Mouse (Mus musculus): ENCODE measurements around the gene Mef2a.

Gene Mef2a

DNA sequence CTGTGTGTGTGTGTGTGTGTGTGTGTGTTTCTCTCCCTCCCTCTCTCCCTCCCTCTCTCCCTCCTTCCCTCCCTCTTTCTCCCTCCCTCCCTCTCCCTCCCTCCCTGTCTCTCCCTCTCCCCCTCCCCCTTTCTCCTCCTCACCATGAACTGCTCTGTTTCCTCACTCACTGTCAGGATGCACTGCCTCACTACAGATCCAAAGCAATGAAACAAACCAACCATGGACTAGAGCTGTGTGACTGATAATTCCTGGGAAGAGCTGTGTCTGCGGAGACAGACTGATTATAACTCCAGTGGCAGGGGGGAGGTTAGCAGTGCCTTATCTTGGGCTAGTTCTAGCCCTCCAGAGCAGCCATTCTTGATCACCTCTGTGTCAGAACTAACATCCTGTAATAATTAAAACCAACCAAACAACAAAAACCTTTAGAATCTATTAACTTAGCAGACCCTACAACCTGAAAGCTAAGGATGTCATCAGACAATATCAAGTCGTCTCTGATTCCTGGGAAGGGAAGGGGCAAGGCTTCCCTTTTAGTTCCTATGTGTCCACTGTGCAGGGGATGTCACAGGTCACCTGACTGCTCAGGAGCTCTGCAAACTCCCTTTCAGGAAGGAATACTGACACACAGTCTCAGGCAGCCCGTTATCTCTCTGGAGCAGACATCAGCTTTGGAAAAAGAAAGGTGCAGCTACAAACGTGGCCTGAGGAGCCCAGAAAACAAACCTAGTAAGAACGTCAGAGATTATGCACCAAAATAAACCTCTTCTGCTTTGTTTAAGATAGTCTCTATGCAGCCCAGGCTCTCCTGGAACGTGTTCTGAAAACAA, 162.4 kb downstream of the Mef2a start:
- no peak for DNase-seq (ENCODE audit: low spot score in 2 of 2)

DNA sequence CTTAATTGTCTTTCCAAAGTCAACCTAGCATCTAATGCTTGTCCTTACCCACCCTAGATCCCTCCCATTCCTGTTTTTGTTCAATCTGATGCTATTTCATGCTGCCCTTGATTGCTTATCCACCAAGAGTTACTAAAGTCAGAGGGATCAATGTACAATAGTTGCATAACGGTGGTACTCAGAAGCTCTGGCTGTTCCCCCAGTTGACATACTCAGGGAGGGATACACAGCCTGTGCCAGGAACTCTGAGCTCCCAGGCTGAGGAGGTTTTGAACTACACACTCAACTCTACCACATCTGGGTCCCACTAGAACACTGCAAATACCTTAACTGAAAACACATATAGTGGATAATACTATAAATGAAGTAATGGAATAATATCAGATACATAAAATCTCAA, 164.3 kb downstream of the Mef2a start:
- DNase-seq (ENCODE audit: low spot score in 2 of 2) = no peak

DNA sequence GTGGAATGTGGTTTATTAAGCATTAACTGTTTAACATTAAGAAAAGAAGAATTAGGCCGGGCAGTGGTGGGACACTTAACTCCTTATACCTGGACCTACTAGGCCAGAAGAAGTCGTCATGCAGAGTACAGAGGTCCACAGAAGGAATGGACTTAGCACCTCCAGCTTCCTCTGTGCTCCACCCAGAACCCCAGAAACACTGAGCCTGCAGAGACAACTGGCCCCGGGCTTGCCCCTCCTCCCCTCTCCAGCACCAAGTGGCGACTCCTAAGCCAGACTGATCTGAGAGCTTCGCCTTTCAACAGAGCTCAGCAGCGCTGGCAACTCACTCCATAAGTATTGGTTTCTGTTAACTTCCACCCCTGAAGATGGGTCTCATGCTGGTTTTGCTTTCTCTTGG, 165.0 kb downstream of the Mef2a start:
- DNase-seq (ENCODE audit: low spot score in 2 of 2) = no peak

DNA sequence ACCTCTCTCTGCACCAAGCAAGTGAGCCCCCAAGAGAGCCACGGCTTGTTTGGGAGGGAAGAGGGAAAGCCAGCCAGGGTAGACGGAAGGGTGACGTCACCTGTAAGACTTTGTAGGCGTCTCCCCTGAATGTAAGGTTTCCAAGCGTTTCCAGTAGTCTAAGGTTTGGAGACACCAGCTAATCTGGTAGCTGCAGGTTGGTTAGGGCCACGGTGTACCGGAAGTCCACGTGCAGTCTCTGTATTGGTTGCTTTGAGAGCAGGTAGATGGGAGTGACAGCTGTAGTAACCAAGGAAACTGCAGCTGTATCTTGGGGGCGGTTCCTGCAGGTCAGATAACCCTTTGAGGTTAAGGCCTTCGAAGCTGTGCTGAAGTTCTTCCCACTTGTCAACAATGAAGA, 166.2 kb downstream of the Mef2a start:
- no peak for DNase-seq (ENCODE audit: low spot score in 2 of 2)

DNA sequence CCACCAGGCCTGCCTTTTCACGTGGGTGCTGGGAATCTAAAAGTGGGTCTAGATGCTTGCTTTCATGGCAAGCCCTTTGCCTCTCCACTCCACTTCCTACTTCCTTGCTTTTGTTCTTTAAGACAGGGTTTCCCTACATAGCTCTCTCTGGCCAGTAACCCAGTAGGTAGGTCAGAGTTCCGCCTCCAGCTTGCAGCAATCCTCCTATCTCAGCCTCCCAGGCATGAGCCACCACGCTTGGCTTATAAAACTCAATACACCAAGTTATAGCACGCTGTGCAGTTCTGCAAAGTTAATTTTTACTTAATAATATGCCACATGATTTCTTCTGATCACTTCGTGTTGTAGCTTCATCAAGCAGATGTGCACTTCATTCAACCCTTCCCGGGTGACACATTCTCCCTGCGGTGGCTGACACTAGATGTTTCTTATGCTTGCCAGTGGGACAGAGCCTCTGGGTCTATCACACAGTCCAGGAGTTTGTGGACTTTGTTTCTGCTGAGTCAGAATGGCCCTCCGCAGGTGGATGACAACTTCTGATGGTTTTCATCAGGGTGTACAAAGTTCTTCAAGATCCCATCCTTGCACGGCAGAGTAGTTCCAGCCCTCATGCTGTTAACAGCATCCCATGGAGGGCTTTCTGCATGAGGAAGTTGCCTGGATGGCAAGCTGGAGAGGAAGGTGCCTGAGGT, 166.8 kb downstream of the Mef2a start:
- no peak for DNase-seq (ENCODE audit: low spot score in 2 of 2)

DNA sequence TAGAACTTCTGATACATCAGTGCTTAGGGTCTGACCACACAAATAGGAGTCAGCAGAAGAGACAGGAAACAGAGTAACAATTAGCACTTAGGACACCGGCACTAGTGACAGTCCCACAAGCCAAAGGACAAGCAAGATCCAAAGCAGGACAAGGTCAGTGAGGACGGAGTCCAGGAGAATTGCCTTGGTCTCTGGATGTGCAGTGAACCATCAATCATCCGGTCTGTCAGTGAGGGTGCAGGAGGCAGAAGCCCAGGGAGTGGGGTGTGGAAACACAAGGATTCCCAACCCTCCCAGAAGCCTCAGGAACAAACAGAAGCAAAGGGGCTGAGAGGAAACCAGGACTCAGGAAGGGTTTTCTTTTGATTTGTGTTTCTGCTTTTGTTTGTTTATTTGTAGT, 169.0 kb downstream of the Mef2a start:
- no peak for DNase-seq (ENCODE audit: low spot score in 2 of 2)

DNA sequence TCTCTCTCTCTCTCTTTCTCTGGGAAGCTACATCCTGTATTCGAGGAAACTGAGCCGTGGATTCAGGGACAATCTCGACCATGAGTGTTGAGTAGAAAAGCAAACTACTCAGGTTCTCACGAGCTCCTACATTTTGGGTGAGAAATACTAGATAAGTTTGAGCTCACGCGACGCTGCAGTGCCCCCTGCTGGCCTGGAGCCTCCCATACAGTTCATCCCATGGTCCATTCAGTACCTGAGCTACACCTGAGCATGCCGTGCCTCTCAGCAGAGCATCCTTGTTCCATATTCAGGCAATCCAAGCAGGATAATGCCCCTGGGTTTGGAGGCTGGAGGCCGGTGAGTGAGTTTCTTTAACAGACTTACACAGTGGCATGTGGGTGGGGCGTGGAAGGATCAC, 173.2 kb downstream of the Mef2a start:
- peak in 1 of 2 experiments; percentile 18 for DNase-seq (ENCODE audit: low spot score in 2 of 2)

DNA sequence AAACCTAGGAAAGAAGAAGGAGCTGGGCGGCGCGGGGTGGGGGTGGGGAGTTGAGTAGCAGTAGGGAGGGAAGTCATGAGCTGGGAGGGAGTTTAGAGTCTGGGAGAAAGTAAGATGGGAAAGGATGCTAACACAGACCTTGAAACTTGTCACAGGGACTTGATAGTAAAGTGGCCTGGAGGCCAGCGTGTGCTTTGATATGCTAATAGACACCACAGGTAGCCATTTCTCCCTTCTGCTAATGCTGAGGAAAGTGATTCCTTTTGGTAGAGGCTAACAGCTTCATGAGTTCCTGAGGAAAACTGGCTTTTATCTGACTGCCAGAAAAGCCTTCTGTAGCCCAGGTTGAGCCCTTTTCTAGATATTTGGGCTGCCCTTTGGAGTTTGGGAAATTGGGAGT, 188.9 kb downstream of the Mef2a start:
- no peak for DNase-seq (ENCODE audit: low spot score in 2 of 2)

Data from spleen, postnatal 14 days (tissue).